Mouse (Mus musculus): Measurements from ENCODE around the gene Parp16.
"Not testable (repeated sequence)": the region's sequence is repeated elsewhere in the genome, so short reads cannot be mapped to it uniquely, and the experiment has no call there.

Gene Parp16

DNA sequence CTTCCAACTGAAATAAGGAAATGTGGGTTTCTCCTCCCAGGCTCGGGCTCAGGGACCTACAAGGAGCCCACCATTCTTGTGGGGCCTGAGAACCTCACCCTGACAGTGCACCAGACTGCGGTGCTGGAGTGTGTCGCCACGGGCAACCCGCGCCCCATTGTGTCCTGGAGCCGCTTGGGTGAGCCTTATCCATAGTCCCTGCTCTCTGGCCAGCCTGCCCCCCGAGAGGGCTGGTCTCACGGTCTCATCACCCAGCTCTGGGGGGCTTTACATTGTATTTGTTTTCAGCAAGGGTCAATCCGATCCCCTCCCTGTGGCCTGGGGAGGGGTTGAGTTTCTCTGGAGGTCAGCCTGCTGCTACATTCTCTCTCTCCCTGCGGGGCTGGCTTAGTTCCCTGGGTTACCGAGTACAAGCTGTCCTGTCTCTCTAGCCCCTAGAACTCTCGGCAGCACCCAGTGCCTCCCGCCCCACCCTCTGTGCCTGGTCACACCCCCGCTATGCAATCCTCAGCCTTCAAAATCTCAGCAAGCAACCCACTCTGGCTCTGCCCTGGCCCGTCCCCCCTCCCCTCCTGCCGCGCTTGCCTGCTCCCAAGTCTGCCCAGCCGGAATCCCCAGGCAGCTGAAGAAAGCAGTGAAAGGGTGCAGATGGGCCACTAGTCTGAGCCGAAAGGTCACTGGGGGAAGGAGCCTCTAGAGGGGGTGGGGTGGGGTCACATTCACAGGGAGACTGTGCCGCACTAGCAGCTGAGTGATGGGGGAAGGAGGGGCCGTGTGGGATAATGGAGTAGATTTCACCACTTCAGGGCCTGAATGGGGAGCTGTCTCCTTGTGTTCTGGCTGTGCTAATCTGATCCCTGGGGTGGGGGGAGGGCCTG, 16.6 kb upstream of the Parp16 start:
- DNase-seq (ENCODE audit: low read depth, low spot score) = no peak

DNA sequence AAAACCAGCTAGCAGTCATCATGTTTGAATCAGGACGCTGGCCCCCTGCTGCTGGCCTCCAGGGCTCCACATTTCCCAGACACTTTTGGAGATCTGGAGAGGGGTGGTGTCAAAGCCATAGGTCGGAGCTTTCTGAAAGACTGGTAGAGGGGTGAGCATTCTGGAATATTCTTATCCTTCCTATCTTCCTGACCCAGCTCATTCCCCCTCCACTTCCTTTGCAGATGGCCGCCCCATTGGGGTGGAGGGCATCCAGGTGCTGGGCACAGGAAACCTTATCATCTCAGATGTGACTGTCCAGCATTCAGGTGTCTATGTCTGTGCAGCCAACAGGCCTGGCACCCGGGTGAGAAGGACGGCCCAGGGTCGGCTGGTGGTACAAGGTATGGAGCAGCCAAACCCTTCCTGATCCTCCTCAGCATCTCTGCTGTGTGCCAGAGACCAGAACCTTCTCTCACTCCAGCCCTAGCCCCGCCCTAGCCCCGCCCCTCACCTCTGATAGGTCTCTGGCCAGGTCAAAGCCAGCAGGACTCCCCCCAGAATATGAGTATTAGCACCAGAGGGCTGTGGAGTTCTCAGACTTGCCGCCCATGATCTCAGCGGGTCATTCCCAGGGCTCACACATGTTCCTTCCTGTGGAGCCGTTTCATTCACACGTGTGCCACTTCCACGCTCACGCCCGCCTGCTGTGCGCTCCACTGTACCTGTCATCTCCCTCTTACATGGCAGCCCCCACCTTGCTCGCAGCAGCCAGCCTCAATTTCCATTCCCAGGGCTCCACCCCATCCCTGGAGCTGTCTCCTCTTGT, 15.1 kb upstream of the Parp16 start:
- DNase-seq (ENCODE audit: low read depth, low spot score) = no peak

DNA sequence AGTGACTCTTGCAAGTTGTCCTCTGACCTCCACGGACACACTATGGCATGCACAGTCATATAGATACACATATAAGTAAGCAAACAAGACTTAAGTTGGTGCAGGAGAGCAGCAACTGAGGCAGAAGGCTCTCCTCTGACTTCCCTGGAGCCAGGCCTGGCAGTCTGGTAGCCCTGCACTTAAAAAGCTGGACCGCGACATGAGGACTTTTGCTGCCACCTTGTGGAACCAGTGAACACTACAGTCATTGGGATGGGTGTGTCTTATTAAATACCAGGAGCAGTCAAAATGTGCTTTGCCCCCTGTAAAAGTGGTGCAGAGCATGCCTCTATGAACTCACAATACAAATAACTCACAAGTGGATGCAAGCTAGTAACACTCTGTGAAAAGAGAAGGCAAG, 6.6 kb upstream of the Parp16 start:
- peak; percentile 93 for DNase-seq (ENCODE audit: low read depth, low spot score)

DNA sequence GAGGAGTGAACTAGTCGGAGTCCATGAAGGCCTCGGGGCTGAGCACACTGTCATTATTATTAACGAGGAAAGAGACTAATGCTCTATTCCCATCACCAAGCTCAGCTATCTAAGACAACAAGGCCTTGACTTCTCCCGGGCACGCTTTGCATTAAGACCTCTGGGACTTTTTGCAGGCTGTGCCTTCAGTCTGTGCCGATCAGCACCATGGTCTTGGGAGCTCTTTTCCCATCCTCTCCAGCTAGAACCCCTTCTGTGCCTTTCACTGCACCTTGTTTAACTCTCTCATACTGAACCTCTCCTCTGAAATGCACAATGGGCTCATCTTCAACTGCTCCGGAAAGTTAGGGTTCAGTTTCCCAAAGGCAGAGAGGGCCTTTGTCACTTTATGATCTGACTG, 4.8 kb upstream of the Parp16 start:
- DNase-seq (ENCODE audit: low read depth, low spot score) = no peak

DNA sequence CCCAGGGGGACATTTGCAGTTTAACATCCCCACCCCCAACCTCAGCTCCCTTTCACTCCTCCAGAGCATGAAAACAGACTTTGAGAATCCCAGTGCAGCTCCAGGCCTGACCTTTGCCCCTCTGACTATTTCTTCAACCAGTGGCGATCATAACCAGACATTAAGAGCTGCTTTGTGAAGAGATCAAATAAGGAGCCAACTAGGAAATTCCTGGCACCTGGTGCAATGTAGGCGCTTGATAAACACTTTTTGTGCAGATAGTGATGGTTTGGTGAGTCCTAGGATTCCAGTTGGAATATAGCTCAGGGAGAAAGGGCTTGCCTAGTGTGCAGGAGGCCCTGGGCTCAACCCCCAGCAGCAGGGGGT, 3.8 kb upstream of the Parp16 start:
- no peak for DNase-seq (ENCODE audit: low read depth, low spot score)

DNA sequence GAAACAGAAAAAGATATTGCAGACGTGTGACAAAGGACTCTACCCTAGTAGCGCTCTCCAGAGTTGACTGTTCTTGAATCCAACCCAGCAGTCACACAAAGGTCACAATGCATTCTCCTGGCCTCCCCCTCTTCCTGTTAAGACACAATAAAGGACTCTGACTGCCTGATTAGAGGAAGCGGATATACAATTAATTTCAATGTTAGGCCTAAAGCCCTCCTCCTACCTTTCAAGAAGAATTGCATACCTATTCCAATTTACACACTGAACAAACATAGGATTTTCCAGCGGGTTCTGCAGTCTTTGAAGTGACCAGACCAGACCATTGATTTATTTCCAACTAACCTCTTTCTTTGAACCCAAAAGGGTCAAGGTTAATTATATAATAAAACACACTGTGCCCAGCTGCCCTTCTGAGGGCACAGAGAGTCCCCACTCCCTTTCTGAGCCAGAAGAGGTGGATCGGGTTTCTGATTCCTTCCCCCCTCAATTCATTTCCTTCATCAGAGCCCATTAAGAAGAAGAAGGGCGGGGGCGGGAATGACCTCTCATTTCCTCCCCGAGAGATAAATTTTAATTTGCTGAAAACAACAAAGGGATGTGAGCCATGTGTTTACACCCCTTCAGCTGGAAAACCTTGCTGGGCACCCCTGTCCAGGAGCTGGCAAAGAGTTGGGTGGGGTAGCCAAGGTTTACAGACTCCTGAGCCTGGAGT, 3.2 kb upstream of the Parp16 start:
- no peak for DNase-seq (ENCODE audit: low read depth, low spot score)

DNA sequence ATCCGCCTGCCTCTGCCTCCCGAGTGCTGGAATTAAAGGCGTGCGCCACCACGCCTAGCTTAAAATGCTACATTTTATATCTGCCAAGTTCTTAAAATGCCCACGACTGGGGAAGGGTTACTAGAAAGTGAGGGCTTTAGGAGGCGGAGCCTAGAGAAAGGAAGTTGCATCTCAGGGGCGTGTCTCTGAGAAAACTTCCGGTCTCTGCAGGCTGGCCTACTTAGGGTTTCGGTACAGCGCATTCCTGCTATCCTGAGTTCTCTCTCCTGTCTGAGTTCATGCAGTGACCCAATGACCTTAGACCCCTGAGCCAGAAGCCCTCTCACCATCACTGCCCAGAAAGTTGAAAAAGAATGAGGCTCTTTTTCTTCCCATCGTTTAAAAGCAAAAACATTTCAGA, 1.9 kb upstream of the Parp16 start:
- DNase-seq (ENCODE audit: low read depth, low spot score) = no peak

DNA sequence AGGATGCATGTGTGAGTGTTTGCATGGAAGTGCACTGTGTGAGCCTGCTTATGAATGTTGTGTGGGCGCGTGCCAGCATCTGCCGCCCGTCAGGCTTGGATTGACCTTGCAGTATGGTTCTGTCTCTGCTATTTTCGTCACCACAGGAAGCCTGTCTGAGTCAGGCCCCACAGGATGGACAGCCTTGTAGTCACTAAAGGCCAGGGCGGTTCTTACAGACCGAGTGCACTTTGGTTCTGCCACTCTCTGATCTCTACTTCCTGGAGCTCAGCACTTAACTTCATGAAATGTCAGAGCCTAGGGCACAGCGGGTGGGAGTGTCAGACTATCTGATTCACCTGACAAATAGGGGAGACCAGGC, 448 bp downstream of the Parp16 start:
- DNase-seq (ENCODE audit: low read depth, low spot score) = peak; percentile 71

DNA sequence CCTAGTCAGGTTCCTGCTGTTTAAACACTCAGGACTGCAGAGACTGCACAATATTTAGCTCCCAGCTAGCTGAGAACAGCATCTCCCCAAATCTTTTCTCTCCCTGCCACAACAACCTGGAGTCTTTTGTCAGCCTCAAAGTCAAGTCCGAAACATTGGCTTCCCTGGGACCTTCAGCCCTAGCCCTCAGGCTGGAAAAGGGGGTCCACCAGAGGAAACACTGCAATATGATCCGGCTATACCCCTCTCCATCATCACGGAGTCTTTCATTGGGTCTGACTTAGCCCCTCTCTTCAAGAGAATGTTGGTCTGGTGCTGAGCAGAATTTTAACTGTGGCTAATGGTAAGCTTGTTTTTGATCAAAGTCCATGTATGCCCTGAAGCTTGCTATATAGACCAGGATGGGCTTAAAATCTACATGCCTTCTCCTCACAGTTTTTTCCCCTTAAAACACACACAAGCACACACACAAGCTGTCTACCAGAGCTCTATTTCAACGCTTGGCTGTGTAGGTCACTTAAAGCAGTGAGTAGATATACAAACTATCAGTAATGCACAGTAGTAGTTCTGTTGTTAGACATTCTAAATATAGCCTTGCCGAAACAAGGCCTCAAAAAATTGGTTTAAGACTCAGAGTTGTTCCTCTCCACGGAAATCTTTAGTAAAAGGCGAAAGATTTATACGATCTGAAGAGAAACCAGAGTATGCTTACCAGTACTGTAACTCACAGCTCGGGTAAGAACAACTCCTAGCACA, 1.0 kb downstream of the Parp16 start:
- peak; percentile 81 for DNase-seq (ENCODE audit: low read depth, low spot score)

DNA sequence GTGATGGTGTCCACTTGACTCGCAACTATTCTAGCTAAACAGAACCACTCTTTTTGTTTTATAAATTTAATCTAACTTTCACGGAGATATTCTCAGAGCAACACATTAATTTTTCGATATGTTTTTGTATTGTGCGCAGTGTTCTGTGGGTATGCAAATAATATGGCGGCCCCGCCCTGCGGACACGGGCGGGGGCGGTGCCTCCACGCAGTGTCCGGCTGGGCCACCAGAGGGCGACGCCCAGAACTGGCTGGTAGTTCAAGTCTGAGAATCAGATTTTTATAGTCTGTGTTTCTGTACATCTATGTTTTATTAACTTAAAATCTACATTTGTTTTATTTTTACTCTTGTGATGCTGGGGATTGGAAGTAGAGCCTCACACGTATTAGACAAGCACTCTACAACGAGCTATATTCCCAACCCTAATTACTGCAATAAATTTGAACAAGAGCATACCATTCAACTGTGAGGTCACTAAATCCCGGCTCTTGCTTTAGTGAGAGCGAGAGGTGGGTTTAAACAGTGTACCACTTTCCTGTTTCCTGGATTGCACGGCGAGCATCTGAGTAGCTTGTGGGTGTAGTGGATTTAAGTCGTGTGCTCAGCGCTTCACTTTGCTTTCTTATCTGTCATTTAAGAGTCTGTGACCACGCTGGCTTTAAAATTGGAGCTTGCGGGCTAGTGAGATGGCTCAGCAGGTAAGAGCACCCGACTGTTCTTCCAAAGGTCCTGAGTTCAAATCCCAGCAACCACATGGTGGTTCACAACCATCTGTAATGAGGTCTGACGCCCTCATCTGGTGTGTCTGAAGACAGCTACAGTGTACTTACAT, 1.8 kb downstream of the Parp16 start:
- peak; percentile 95 for DNase-seq (ENCODE audit: low read depth, low spot score)

DNA sequence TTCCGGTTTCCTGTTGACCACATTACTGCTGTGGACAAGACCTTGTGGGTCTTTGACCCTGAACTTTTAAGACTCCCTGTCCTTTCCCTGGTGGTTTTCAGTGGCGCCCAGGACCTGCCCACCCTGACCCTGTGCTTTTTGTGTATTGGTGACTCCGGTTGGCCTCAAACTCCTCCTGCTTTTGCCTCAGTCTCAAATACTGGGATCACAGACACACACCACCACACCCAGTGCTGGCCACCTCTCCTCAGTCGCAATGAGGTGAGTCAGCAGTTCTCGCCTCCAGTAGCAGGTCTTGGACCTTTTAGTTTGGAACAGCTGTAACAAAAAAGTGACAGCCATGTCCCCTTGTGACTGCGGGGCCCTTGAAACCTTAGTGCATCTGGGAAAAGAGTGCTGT, 2.7 kb downstream of the Parp16 start:
- no peak for DNase-seq (ENCODE audit: low read depth, low spot score)

DNA sequence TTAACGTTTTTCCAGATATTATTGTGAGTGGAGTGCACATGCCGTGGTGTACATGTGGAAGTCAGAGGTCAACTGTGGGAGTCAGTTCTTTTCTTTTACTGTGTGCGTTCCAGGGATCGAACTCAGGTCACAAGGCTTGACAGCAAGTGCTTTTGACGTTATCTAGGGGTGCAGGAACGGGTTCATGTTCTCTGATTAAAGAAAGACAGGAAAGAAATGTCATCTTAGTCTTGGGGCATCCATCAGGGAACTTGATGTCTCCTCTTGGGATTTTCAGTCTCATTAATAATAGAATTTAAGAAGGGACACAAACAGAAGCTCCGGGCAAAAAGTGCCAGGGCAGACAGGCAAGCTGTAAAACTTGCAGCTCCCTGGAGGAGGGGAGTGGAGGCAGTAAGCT, 4.6 kb downstream of the Parp16 start:
- no peak for DNase-seq (ENCODE audit: low read depth, low spot score)

DNA sequence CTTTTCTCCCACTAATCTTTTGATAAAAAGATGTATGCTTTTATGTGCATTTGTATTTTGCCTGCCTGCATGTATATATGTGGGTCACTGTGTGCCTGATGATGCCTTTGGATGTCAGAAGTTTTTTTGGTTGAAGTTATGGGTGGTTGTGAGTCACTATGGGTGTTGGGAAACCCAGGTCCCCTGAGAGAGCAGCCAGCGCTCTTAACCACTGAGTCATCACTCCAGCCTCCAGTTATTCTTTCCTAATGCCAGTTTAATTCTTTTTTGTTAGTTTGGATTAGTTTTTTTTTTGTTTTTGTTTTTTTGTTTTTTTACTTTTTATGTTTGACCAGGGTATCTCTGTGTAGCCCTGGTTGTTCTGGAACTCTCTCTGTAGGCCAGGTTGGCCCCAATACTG, 5.5 kb downstream of the Parp16 start:
- DNase-seq (ENCODE audit: low read depth, low spot score) = peak; percentile 27

DNA sequence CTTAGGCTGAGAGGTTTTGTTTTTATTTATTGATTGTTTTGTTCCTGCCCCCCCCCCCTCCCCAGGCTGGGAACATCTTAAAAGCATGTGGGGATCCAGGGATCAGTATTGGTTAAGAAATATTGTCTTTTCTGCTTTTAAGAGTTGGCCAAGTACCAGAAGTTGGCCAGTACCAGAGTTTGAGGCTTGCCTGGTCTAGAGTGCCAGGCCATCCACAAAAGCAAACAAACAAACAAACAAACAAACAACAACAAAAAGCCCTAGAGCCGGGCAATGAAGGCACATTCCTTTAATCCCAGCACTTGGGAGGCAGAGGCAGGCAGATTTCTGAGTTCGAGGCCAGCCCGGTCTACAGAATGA, 5.8 kb downstream of the Parp16 start:
- DNase-seq (ENCODE audit: low read depth, low spot score) = no peak

DNA sequence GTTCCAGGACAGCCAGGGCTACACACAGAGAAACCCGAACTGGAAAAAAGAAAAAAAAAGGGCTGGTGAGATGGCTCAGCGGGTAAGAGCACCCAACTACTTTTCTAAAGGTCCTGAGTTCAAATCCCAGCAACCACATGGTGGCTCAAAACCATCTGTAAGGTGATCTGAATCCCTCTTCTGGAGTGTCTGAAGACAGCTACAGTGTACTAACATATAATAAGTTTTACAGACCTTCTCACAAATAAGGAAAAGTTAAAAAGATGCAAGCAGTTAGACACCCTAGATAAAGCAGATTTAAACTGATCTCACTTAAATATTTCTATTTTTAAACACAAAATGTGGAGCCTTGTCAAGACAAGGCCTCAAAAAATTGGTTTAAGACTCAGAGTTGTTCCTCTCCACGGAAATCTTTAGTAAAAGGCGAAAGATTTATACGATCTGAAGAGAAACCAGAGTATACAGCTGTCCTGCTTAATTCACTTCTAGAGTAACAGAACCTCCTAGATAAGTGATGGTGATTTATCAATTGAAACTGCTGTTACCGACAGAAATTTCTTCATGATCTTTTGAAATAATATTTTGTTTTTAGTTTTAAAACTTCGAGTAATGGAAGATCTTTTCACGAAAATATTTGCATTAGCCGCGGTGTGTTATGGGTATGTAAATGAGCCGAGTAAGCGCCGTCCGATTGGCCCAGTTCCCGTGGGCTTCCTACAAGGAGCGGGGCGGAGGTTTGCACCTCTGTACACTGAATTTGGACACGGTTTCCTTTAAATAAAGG, 6.4 kb downstream of the Parp16 start:
- DNase-seq (ENCODE audit: low read depth, low spot score) = peak; percentile 92

DNA sequence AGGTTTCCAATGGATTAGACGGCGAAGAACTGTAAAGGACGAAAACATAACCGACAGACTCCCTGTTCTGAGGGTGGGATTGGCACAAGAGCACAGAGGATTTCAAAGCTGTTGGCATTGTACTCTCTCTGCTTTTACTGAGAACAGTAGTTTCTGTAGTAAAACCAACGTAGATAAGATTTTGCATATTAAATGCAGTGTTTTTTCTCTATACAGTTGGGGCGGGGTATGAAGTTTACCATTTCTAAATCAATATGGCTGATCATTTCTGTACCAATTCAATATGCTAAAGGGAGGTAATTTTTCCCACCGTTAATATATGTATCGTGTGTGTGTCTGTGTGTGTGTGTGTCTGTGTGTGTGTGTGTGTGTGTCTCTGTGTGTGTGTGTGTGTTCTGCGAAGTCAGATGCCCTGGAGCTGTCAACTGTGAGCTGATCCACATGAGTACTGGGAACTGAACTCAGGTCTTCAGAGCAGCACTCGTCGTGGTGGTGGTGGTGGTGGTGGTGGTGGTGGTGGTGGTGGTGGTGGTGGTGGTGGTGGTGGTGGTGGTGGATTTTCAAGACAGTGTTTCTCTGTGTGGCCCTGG, 7.1 kb downstream of the Parp16 start:
- no peak for DNase-seq (ENCODE audit: low read depth, low spot score)

DNA sequence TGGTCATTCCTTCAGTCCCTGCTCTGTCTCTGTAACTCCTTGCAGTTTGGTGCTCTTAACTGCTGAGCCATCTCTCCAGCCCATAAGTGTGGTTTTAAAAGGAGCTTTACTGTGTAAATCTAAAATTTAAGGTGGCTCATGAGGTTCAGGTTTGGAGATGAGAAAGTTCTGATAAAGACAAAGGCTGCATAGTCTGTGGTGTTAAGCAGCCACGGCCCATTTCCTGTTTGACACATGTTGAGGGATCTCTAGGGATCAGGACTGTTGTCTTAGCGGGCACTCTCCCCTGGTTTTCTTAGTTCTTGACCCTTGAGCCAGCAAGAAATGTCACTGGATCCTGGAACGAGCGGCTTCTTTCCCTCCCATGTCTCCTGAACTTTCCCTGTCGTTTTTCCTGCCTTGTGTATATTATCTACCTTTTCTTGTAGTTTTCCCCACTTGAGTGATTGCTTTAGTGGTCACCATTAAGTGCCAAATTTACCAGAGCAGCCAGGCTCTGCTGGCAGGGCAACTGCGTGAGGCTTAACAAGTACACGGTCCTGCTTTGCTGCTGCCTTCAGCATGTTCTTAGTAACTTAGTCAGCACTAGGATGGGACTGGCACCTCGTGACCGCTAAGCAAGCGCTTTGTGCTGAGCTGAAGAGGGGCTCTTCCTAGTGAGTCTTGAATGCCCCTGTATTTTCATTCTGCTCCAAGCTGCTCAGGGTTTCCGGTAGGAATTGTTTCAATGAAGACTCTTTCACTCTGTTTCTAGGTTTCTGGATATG, 10.1 kb downstream of the Parp16 start:
- no peak for DNase-seq (ENCODE audit: low read depth, low spot score)

DNA sequence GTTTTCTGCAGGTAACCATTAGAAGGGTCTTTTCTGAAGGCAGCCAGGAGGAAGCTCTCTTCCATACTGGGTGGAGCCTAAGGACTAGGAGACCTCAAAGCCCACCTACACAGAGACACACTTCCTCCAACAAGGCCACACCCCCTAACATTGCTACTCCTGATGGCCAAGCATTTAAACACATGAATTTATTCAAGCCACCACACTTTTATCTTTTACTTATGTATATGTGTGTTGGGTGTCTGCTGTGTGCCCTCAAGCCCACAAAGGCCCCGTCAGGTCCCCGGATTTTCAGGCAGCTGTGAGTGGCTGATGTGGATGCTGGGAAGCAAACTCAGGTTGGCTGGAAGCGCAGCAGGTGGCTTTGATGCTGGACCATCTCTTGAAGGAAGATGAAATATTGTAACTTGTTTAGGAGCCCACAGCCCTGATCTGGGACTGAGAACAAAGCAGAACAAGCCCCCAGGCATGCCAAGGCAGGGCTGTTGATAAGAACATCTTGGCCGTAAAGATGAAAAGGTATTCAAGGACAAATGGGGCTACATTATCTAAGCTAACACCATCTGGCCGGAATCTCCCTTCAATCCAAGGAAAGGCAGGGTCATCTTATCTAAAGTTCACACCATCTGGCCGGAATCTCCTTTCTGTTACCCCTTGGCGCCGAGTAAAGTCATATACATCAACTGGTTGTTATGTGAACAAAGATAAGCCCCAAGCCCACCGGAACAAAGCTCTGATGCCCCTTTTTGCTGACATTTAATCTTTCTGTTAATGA, 12.1 kb downstream of the Parp16 start:
- not testable (repeated sequence) for DNase-seq (ENCODE audit: low read depth, low spot score)
